Mouse (Mus musculus) layer of hippocampus, postnatal 36 days (tissue): Measurements from ENCODE around the gene Sirpb1c. TPM values are rescaled to one million over a fixed set of nuclear protein-coding genes. Genes with fewer than 3 reads are reported as not detected.
"Not testable (repeated sequence)": the region's sequence is repeated elsewhere in the genome, so short reads cannot be mapped to it uniquely, and the experiment has no call there.

ENCODE experiments used
- DNase-seq, 2 experiments: peaks; one replicate each; pipeline ENCODE4 v3.0.0; 2022
- total RNA-seq, 2 experiments: library from RNA; stranded (reverse); gene quantifications; 2 replicates each; pipeline ENCODE4 v1.2.3; 2021

Sirpb1c gene
- not detected for total RNA-seq

DNA sequence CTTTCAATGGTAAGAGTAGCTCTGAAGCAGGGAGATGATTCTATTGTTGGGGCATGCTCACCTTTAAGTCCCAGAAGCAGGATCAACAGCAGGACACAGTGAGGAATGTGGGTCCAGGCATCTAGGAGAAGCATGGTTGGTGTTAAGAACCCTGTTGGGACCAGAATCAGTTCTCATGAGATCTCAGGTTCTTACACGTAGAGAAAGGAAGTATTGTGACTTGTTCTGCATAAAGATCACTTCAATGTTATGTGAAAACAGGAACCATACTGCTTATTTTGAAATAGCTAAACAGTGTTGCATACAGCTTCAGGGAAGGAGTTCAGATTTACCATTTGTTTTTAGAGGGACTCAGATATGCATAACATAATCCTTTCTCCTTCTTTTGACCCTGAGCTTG is at the start of gene Sirpb1c:
Gene Sirpb1c, minus strand, starts transcription at position 249 of the 400 bp plus-strand sequence.
- DNase-seq = not testable (repeated sequence)

GRCm38 (mm10) chr3:15886380-15886779 is 38.1 kb upstream of the Sirpb1c start:
- no peak for DNase-seq

- DNase-seq = not testable (repeated sequence)
Observed at GRCm38 (mm10) chr3:15855773-15856172, 7.4 kb upstream of the Sirpb1c start.

- DNase-seq = no peak
Observed at GRCm38 (mm10) chr3:15849922-15850321, 1.6 kb upstream of the Sirpb1c start.

- DNase-seq = no peak
Observed at GRCm38 (mm10) chr3:15847332-15848047, 838 bp downstream of the Sirpb1c start.

DNA sequence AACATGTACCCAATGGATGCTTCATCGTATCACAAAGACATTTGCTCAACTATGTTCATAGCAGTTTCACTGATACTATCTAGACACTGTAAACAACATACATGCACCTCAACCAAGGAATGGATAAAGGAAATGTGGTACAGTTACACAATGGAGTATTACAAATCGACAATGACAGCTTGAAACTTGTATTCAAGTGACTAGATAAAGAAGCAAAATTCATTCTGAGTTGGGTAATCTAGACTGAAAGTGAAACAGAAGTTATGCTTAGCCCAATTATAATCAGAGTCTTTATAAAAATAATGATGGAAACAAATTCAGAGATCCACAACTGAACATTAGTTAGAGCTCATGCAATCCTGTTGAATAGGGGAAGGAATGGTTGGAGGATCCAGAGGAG is 74.7 kb downstream of the Sirpb1c start:
- not testable (repeated sequence) for DNase-seq

Other genes starting within 250 kb of the Sirpb1c start
- gene Gm5150, start 157.9 kb upstream of the Sirpb1c start, total RNA-seq = not detected